Mouse (Mus musculus) liver, embryonic 13.5 days (tissue): ENCODE measurements around the gene Mdn1. TPM values are rescaled to one million over a fixed set of nuclear protein-coding genes. Genes with fewer than 3 reads are reported as not detected.

Experiments used
- ATAC-seq: fragments of 200-750 bp; cut with Nextera tagmentation; 2 replicates; pipeline ENCODE4 v1.8.0; 2017; ENCODE audit warnings: low read depth, mild to moderate bottlenecking, moderate number of reproducible peaks, moderate library complexity
- DNase-seq: peaks from one replicate; pipeline ENCODE4 v3.0.0; 2022
- H3K27ac ChIP-seq: fragments of 300-500 bp; sonication (generic); 2 replicates; pipeline ENCODE4 v1.5.1; 2015; ENCODE audit warnings: moderate library complexity, mild to moderate bottlenecking, inconsistent platforms
- H3K27me3 ChIP-seq: fragments of 300-500 bp; sonication (generic); 2 replicates; pipeline ENCODE4 v1.6.1; 2015; ENCODE audit warnings: mild to moderate bottlenecking, inconsistent platforms
- H3K36me3 ChIP-seq: fragments of 300-500 bp; sonication (generic); 2 replicates; pipeline ENCODE4 v1.6.1; 2015; ENCODE audit warnings: mild to moderate bottlenecking, inconsistent platforms
- H3K4me1 ChIP-seq: fragments of 300-500 bp; sonication (generic); replicated peaks from 2 replicates; pipeline ENCODE4 v1.6.1; 2015; ENCODE audit warnings: inconsistent platforms
- H3K4me2 ChIP-seq: fragments of 300-500 bp; sonication (generic); 2 replicates; pipeline ENCODE4 v1.6.1; 2015; ENCODE audit warnings: inconsistent platforms, mild to moderate bottlenecking, moderate library complexity
- H3K4me3 ChIP-seq: fragments of 300-500 bp; sonication (generic); replicated peaks from 2 replicates; pipeline ENCODE4 v1.5.1; 2015; ENCODE audit warnings: mild to moderate bottlenecking, inconsistent platforms
- H3K9ac ChIP-seq: fragments of 300-500 bp; sonication (generic); 2 replicates; pipeline ENCODE4 v1.6.1; 2015; ENCODE audit warnings: mild to moderate bottlenecking, inconsistent platforms
- H3K9me3 ChIP-seq: fragments of 300-500 bp; sonication (generic); replicated peaks from 2 replicates; pipeline ENCODE4 v1.6.1; 2016; ENCODE audit warnings: inconsistent platforms
- WGBS: fragments of 180-500 bp; shearing (Covaris S2); methylation state at CpG from one replicate; pipeline ENCODE4 v1.1.7; 2015; ENCODE audit not compliant: insufficient replicate concordance; 5-methylcytosine and 5-hydroxymethylcytosine counted together
- polyA plus RNA-seq: library from polyadenylated mRNA; unstranded; fragments of >200 nt; fragmentation: Nextera tagmentation; extraction: Ambion mirVana; gene quantifications from 2 replicates; pipeline ENCODE4 v1.2.1, GENCODE M21; 2015

Mdn1 gene
- polyA plus RNA-seq, 1 experiment from 2014 or later: 6.5 TPM

DNA sequence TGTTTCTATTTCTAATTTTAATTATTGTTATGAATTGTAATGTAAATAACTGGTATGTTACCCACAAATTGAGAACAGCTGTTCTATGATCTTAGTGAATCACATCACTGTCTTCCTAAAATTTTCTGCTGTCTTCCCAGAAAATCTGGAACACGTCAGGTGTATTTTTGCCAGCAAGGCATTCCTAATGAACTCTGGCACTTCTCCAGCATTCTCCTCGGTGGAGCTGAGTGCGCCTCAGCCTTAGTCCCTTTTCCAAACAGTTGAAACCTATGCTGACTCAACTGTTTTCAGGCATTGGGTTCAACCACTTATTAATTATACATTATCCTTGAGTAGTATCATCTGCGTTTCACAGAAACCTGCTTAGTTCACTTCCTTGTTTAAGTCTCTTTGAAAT is 25.6 kb downstream of the Mdn1 start:
- ATAC-seq: no peak
- Histone ChIP-seq H3K27me3 (no peaks in the 10 kb centered on the region), H3K36me3 (peaks cover 61% of the 10 kb centered on the region), H3K9me3 (no peaks in the 10 kb centered on the region), H3K9ac (no peak overlapping the region), H3K27ac (no peak overlapping the region), H3K4me3 (no peak overlapping the region), H3K4me1 (no peaks in the 10 kb centered on the region), H3K4me2 (no peak overlapping the region)
- DNase-seq: no peak
- 78% methylated on average over 4 of the region's 4 CpGs for WGBS

DNA sequence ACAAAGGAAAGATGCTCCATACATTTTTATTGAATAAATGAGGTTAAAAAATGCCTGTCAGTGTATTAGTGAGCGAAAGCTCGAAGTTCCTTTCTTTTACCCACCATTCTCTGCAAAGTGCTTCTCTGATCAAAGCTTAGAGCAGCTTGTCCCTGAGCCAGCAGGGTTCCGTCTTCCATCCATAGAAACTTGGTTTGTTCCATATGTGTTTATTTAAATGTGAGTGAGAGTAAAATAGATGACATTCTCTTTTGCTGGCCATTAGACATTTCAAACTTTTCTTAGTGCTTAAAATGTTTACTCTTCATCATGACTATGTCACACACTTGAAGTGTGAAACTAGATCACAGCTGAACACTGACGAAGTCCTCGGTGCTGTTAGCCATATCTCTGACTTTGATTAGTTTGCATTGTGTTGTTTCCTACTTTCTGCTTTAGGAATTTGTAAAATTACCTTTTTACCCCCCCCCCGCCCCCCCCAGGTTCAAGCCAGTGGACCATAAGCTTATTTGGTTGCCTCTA is 26.2 kb downstream of the Mdn1 start:
- no peak for ATAC-seq
- Histone ChIP-seq H3K27me3 (no peaks in the 10 kb centered on the region), H3K4me2 (no peak overlapping the region), H3K9ac (no peak overlapping the region), H3K4me3 (no peak overlapping the region), H3K4me1 (no peaks in the 10 kb centered on the region), H3K9me3 (no peaks in the 10 kb centered on the region), H3K27ac (no peak overlapping the region), H3K36me3 (peaks cover 59% of the 10 kb centered on the region)
- no peak for DNase-seq
- WGBS: 81% methylated on average over 6 of the region's 6 CpGs

DNA sequence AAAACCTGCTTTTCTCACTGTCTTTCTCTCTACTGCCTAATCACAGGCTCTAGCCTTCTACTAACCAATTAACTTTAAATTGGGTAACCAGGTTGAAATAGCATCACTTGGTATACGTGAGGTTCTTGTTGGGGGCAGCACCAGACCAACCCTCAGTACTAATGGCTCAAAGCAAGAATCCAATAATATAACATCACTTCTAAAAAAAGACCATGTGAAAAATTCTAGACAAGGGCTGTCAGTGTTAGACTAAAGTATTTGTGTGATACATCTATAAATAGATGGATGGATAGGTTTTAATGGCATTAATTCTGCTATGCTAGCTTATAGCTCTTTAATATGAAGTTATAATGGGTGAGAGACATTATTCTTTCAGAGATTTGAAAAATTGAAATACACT is 60.8 kb downstream of the Mdn1 start:
- H3K27me3 ChIP-seq: no peaks in the 10 kb centered on the region
- H3K4me3 ChIP-seq: no peak overlapping the region
- no peak for DNase-seq
- ATAC-seq: no peak
- no peak overlapping the region for H3K27ac ChIP-seq
- no peaks in the 10 kb centered on the region for H3K9me3 ChIP-seq
- WGBS: 85% methylated on average over 1 of the region's 1 CpGs
- H3K4me1 ChIP-seq: no peaks in the 10 kb centered on the region
- no peak overlapping the region for H3K4me2 ChIP-seq
- H3K36me3 ChIP-seq: peaks cover 72% of the 10 kb centered on the region
- H3K9ac ChIP-seq: no peak overlapping the region

DNA sequence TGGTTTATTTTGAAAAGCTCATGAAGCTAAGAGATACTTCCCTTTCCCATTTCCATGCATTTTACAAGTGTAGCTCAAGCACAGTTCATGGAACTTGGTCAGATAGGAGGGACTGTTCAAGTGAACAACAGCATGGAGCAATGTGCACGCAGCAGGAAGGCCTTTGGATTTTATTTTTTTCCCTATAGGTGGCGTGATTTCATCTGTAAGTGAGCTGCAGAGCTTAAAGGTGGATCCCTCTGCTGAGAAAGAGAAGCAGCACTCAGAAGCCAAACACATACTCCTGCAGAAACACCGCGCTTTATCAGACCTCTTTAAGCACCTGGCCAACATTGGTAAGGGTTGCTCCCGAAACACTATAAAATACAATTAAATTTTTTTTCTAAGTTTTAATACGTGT is 88.5 kb downstream of the Mdn1 start:
- no peak for ATAC-seq
- no peak overlapping the region for H3K27ac ChIP-seq
- no peak overlapping the region for H3K4me2 ChIP-seq
- no peaks in the 10 kb centered on the region for H3K4me1 ChIP-seq
- H3K4me3 ChIP-seq: no peak overlapping the region
- no peak for DNase-seq
- no peaks in the 10 kb centered on the region for H3K27me3 ChIP-seq
- WGBS: 79% methylated on average over 6 of the region's 6 CpGs
- H3K9me3 ChIP-seq: no peaks in the 10 kb centered on the region
- peaks cover 85% of the 10 kb centered on the region for H3K36me3 ChIP-seq
- H3K9ac ChIP-seq: no peak overlapping the region

DNA sequence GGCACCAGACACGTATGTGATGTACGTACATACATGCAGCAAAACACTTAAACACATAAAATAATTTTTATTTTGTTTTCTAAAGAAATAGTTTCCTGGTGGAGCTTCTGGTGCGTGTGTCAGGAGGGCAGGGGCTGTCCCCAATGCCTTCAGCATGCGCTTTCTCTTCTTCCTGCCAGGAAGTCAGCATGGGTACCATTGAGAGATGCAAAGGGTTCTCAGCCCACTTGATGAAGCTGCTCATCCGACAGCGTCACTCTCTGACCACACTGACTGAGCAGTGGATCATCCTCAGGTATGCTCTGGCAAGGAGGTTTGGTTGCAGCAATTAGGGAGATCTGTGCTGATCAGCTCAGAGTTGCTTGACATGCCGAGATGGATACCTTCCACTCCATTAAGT is 91.5 kb downstream of the Mdn1 start:
- DNase-seq: no peak
- no peak overlapping the region for H3K9ac ChIP-seq
- H3K4me2 ChIP-seq: no peak overlapping the region
- no peak for ATAC-seq
- no peak overlapping the region for H3K4me3 ChIP-seq
- H3K36me3 ChIP-seq: peaks cover 90% of the 10 kb centered on the region
- H3K4me1 ChIP-seq: no peaks in the 10 kb centered on the region
- H3K27me3 ChIP-seq: no peaks in the 10 kb centered on the region
- 85% methylated on average over 7 of the region's 7 CpGs for WGBS
- H3K27ac ChIP-seq: no peak overlapping the region
- no peaks in the 10 kb centered on the region for H3K9me3 ChIP-seq

DNA sequence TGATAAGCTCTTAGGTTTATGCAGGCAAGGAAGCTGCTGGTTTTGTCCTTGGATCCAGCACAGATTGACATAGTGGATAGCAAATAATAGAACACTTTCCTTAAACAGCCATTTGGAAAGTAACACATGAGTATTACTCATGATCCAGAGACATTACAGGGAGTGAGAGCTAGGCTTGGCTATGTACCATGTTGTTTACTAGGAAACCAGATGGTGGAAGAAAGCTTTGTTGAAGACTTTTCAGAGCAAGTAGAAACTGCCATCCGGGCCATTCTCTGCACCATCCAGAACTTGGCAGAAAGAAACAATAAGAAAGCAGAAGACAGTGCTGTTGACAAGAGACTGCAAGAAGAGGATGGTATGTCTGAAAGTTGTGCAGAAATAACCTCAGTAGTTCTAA is 93.8 kb downstream of the Mdn1 start:
- H3K27me3 ChIP-seq: no peaks in the 10 kb centered on the region
- peaks cover 80% of the 10 kb centered on the region for H3K36me3 ChIP-seq
- H3K4me1 ChIP-seq: no peaks in the 10 kb centered on the region
- H3K9me3 ChIP-seq: no peaks in the 10 kb centered on the region
- H3K27ac ChIP-seq: no peak overlapping the region
- DNase-seq (no peak), ATAC-seq (no peak)
- no peak overlapping the region for H3K4me2 ChIP-seq
- H3K4me3 ChIP-seq: no peak overlapping the region
- H3K9ac ChIP-seq: no peak overlapping the region
- 81% methylated on average over 1 of the region's 1 CpGs for WGBS

DNA sequence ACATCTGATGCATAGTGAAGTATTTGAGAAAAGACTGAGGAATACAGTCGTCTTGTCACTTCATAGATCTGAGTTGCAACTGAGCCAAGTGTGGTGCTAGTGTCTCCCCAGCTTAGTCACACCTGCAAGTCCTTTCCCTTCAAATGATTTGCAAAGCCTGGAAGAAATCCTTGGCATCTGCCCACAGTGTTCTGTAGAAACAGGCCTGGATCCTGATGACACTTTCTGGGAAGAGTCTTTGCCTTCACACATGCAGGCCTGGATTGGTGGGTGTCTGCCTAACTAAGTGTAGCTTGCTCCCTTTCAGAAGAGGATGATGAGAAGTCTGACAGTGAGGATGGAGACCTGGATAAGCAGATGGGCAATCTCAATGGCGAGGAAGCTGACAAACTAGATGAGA is 100.5 kb downstream of the Mdn1 start:
- ATAC-seq: no peak
- H3K27ac ChIP-seq: no peak overlapping the region
- no peaks in the 10 kb centered on the region for H3K27me3 ChIP-seq
- no peak overlapping the region for H3K4me2 ChIP-seq
- no peak overlapping the region for H3K4me3 ChIP-seq
- WGBS: 61% methylated on average over 2 of the region's 2 CpGs
- no peak for DNase-seq
- no peaks in the 10 kb centered on the region for H3K4me1 ChIP-seq
- peaks cover 68% of the 10 kb centered on the region for H3K36me3 ChIP-seq
- H3K9me3 ChIP-seq: no peaks in the 10 kb centered on the region
- H3K9ac ChIP-seq: no peak overlapping the region

DNA sequence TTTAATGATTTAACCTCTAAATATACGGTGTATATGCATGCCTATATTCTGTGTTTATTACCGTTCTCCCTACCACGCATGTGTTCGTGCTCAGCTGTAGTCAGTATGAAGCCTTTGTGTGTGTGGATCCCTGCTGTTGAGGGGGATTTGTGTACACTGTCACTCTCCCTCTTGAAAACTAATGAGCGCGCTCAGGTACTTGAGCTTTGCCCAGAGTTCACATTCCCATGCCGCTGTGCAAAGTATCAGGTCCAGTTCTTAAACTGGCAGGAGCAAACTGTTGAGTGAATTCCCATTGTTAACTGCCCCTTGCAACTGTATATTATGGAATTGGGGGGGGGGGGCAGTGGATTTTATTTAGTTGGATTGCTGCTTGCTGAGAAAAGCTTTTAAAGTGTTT is 110.6 kb downstream of the Mdn1 start:
- no peak overlapping the region for H3K4me2 ChIP-seq
- ATAC-seq (no peak), DNase-seq (no peak)
- H3K27me3 ChIP-seq: no peaks in the 10 kb centered on the region
- H3K9me3 ChIP-seq: no peaks in the 10 kb centered on the region
- H3K9ac ChIP-seq: no peak overlapping the region
- peaks cover 74% of the 10 kb centered on the region for H3K36me3 ChIP-seq
- H3K27ac ChIP-seq: no peak overlapping the region
- H3K4me1 ChIP-seq: no peaks in the 10 kb centered on the region
- WGBS: 88% methylated on average over 7 of the region's 7 CpGs
- H3K4me3 ChIP-seq: no peak overlapping the region

DNA sequence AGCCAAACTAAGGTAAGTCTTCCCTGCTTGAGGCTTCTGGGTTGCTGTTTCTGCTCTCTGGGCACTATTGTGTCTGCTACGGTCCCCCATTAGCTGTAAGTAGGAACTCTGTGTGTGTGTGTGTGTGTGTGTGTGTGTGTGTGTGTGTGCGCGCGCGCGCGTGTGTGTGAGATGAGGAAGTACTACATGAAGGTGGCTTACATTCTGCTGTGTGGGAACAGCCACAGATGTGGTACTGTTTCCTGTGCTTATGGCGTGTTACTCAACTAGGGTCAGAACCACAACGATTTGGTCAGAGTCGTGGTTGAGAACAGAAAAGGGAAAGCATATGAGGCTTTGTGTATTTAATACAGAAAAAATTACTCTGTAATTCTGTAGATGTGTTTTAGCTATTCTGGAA is 111.1 kb downstream of the Mdn1 start:
- DNase-seq (peak; percentile 24), ATAC-seq (no peak)
- no peaks in the 10 kb centered on the region for H3K27me3 ChIP-seq
- 60% methylated on average over 10 of the region's 10 CpGs for WGBS
- no peaks in the 10 kb centered on the region for H3K4me1 ChIP-seq
- H3K9ac ChIP-seq: no peak overlapping the region
- no peaks in the 10 kb centered on the region for H3K9me3 ChIP-seq
- H3K36me3 ChIP-seq: peaks cover 73% of the 10 kb centered on the region
- H3K4me3 ChIP-seq: no peak overlapping the region
- no peak overlapping the region for H3K27ac ChIP-seq
- no peak overlapping the region for H3K4me2 ChIP-seq

DNA sequence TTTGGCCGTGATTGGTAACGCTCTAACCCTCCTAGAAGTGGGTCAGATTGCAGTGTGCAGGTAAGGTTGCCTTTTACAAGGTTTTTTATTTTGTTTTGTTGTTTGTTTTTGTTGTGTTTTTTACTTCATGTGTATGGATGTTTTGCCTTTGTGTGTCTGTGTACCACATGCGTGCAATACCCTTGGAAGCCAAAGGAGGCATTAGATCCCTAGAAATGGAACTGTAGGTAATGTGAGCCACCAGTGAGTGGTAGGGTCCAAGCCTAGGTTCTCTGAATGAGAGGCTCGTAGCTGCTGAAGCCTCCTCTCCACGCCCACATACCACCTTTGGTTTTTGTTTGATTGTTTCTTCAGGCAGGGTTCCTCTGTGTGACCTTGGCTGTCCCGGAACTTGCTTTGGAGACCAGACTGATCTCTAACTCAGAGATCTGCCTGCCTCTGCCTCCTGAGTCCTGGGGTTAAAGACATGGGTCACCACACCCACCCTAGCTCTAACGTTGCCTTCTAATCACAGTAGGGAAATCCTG is 113.4 kb downstream of the Mdn1 start:
- DNase-seq (no peak), ATAC-seq (no peak)
- Histone ChIP-seq H3K9ac (no peak overlapping the region), H3K9me3 (no peaks in the 10 kb centered on the region), H3K4me3 (no peak overlapping the region), H3K4me1 (no peaks in the 10 kb centered on the region), H3K27me3 (no peaks in the 10 kb centered on the region), H3K27ac (no peak overlapping the region), H3K4me2 (no peak overlapping the region), H3K36me3 (peaks cover 73% of the 10 kb centered on the region)
- WGBS: 81% methylated on average over 7 of the region's 7 CpGs

DNA sequence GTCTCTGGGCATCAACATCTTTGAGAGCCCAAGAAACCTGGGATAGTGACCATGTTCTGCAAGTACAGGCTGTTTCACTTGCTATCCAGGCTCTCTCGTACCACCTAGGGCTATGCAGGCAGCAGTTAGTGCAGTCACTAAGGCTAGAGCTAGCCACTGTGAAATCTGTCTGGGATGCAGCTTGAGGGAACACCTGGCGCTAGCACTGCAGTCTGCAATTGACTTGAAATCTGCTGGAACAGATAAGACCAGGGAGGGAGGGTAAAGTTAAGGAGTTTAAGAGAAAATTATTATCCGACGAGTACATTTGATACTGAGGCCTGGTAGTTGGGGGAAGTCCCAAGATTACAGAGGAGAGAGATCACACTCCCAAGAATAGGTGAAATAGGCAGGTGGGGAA is 123.1 kb downstream of the Mdn1 start:
- no peak for ATAC-seq
- no peak overlapping the region for H3K9ac ChIP-seq
- no peak overlapping the region for H3K4me3 ChIP-seq
- peaks cover 12% of the 10 kb centered on the region for H3K36me3 ChIP-seq
- DNase-seq: peak; percentile 8
- peaks cover 3% of the 10 kb centered on the region; the same call in 1 of the 2 replicates for H3K9me3 ChIP-seq
- no peaks in the 10 kb centered on the region for H3K27me3 ChIP-seq
- H3K27ac ChIP-seq: no peak overlapping the region
- no peak overlapping the region for H3K4me2 ChIP-seq
- H3K4me1 ChIP-seq: 0 out of 2 replicates have a peak, but pooled peaks cover 5% of the 10 kb centered on the region
- WGBS: 64% methylated on average over 4 of the region's 4 CpGs

DNA sequence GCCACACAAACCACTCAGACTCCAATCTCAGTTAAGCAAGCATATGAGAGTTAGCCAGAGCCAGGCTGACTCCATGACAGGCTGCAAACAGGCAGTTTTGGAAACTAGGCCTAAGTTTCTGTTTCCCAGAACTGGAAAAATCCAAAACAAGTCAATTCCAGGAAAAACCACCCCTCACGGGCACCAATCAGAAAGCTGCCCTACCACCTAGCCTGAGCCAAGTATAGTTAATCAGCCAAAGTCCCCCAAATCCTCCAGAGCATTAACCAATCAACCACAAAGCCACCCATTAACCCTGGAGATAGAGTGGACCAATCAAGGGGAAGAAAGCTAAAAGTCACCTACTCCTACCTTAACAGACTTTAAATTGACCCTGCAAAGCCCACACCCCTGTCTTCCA is 130.2 kb downstream of the Mdn1 start:
- no peaks in the 10 kb centered on the region for H3K36me3 ChIP-seq
- no peaks in the 10 kb centered on the region for H3K27me3 ChIP-seq
- no peaks in the 10 kb centered on the region for H3K4me1 ChIP-seq
- DNase-seq (no peak), ATAC-seq (no peak)
- H3K27ac ChIP-seq: no peak overlapping the region
- H3K4me2 ChIP-seq: no peak overlapping the region
- 63% methylated on average over 1 of the region's 1 CpGs for WGBS
- peaks cover 11% of the 10 kb centered on the region; the same call in 1 of the 2 replicates for H3K9me3 ChIP-seq
- H3K9ac ChIP-seq: no peak overlapping the region
- no peak overlapping the region for H3K4me3 ChIP-seq
